Mouse (Mus musculus) CH12.LX (cell line): ENCODE measurements around the gene Slc38a10. TPM values are rescaled to one million over a fixed set of nuclear protein-coding genes. Genes with fewer than 3 reads are reported as not detected.

Experiments
- DNase-seq: peaks from one replicate; pipeline ENCODE4 v3.0.0-alpha.2; 2013; ENCODE audit errors: extremely low read depth
- H3K27ac ChIP-seq: 2 replicates; pipeline ENCODE4 v1.5.1; 2012; ENCODE audit warnings: low read depth, mild to moderate bottlenecking, control low read depth, moderate library complexity; ENCODE audit not compliant: insufficient read depth
- H3K27me3 ChIP-seq: replicated peaks from 2 replicates; pipeline ENCODE3; 2012; ENCODE audit warnings: inconsistent platforms
- H3K36me3 ChIP-seq, 2 experiments: replicated peaks in 1 of 2; 2 replicates each; pipeline versions ENCODE3 to v1.6.1; 2012; ENCODE audit warnings: inconsistent platforms in 1 of 2, low read length in 1 of 2, mild to moderate bottlenecking in 1 of 2, mixed read lengths in 1 of 2, moderate library complexity in 1 of 2; ENCODE audit not compliant: control insufficient read depth in 1 of 2, insufficient read depth in 1 of 2
- H3K4me1 ChIP-seq, 2 experiments: 2 replicates each; pipeline ENCODE4 v1.6.1; 2012; ENCODE audit warnings: inconsistent platforms in 1 of 2, moderate library complexity in 1 of 2; ENCODE audit not compliant: insufficient read depth in 2 of 2, control insufficient read depth in 1 of 2
- H3K4me2 ChIP-seq: 2 replicates; pipeline ENCODE4 v1.6.1; 2012; ENCODE audit warnings: low read depth, mild to moderate bottlenecking, control low read depth; ENCODE audit not compliant: poor library complexity, insufficient read depth, severe bottlenecking
- H3K4me3 ChIP-seq, 3 experiments: fragments of 150-350 bp in 1 of 3; sonication (generic) in 1 of 3; replicated peaks in 1 of 3; 2 replicates each; pipeline versions ENCODE3 to v1.5.1; 2011 to 2012; ENCODE audit warnings: low read depth in 2 of 3, low read length in 2 of 3, mild to moderate bottlenecking in 2 of 3, moderate library complexity in 2 of 3, control low read depth in 1 of 3, improper control_type of control experiment in 1 of 3, inconsistent platforms in 1 of 3, mixed read lengths in 1 of 3; ENCODE audit not compliant: poor library complexity in 1 of 3
- H3K79me2 ChIP-seq: replicated peaks from 2 replicates; pipeline ENCODE4 v1.6.1; 2012; ENCODE audit warnings: mild to moderate bottlenecking, moderate library complexity; ENCODE audit not compliant: control insufficient read depth, poor library complexity, insufficient read depth, severe bottlenecking; ENCODE audit errors: extremely low read depth
- H3K9ac ChIP-seq: 2 replicates; pipeline ENCODE4 v1.6.1; 2012; ENCODE audit warnings: low read depth, mild to moderate bottlenecking, control low read depth, moderate library complexity; ENCODE audit not compliant: insufficient read depth
- H3K9me3 ChIP-seq: replicated peaks from 2 replicates; pipeline ENCODE3; 2012; ENCODE audit warnings: low read length, inconsistent platforms, mixed read lengths
- BHLHE40 ChIP-seq: IDR thresholded peaks from 2 replicates; pipeline ENCODE4 v1.6.1; 2011; ENCODE audit warnings: mild to moderate bottlenecking, low read depth, low read length, improper control_type of control experiment
- CHD2 ChIP-seq: IDR thresholded peaks from 2 replicates; pipeline ENCODE4 v1.6.1; 2011; ENCODE audit warnings: low read length, improper control_type of control experiment
- GABPA ChIP-seq: IDR thresholded peaks from 2 replicates; pipeline ENCODE4 v1.6.1; 2012; ENCODE audit warnings: low read depth, low read length, improper control_type of control experiment, inconsistent platforms; ENCODE audit not compliant: insufficient replicate concordance
- JUND ChIP-seq: conservative IDR thresholded peaks from 2 replicates; pipeline ENCODE4 v1.6.1; 2011; ENCODE audit warnings: low read depth, low read length, improper control_type of control experiment
- MAZ ChIP-seq: IDR thresholded peaks from 2 replicates; pipeline ENCODE4 v1.6.1; 2012; ENCODE audit warnings: low read depth, mild to moderate bottlenecking, inconsistent platforms, low read length, improper control_type of control experiment, moderate library complexity
- MXI1 ChIP-seq: IDR thresholded peaks from 2 replicates; pipeline ENCODE4 v1.6.1; 2011; ENCODE audit warnings: mild to moderate bottlenecking, low read depth, low read length, improper control_type of control experiment
- NELFE ChIP-seq: IDR thresholded peaks from 2 replicates; pipeline ENCODE4 v1.6.1; 2011; ENCODE audit warnings: low read depth, low read length, improper control_type of control experiment
- PAX5 ChIP-seq: IDR thresholded peaks from 2 replicates; pipeline ENCODE4 v1.6.1; 2012; ENCODE audit warnings: low read length, inconsistent platforms, mixed read lengths
- POLR2AphosphoS2 ChIP-seq: IDR thresholded peaks from 2 replicates; pipeline ENCODE4 v1.6.1; 2011; ENCODE audit warnings: low read depth, low read length, improper control_type of control experiment
- SIN3A ChIP-seq: IDR thresholded peaks from 2 replicates; pipeline ENCODE4 v1.6.1; 2012; ENCODE audit warnings: low read length, improper control_type of control experiment, inconsistent platforms
- UBTF ChIP-seq: IDR thresholded peaks from 2 replicates; pipeline ENCODE4 v1.6.1; 2012; ENCODE audit warnings: low read depth, mild to moderate bottlenecking, inconsistent platforms, low read length, improper control_type of control experiment, moderate library complexity
- USF1 ChIP-seq: IDR thresholded peaks from 2 replicates; pipeline ENCODE4 v1.6.1; 2014; ENCODE audit warnings: low read depth, mild to moderate bottlenecking, inconsistent platforms, low read length, improper control_type of control experiment
- USF2 ChIP-seq: conservative IDR thresholded peaks from 2 replicates; pipeline ENCODE4 v1.6.1; 2011; ENCODE audit warnings: low read depth, low read length, improper control_type of control experiment
- ZC3H11A ChIP-seq: IDR thresholded peaks from 2 replicates; pipeline ENCODE4 v1.6.1; 2012; ENCODE audit warnings: low read depth, mild to moderate bottlenecking, inconsistent platforms, low read length, improper control_type of control experiment
- ZNF384 ChIP-seq: IDR thresholded peaks from 2 replicates; pipeline ENCODE4 v1.6.1; 2012; ENCODE audit warnings: low read depth, low read length, improper control_type of control experiment, inconsistent platforms
- dilution Hi-C: fragments of 300-500 bp; cut with MboI; formaldehyde crosslinking; loops from 2 replicates; pipeline ENCODE4 v1.14.3; 2020; ENCODE audit warnings: low sequenced_read_pairs; ENCODE audit not compliant: extremely low pct_unique_long_range_greater_than_20kb, extremely low pct_ligation_motif_present
- in situ Hi-C: fragments of 300-500 bp; cut with MboI; formaldehyde crosslinking; loops from 3 replicates; pipeline ENCODE4 v1.14.3; 2019; ENCODE audit warnings: low sequenced_read_pairs, low pct_ligation_motif_present, low pct_unique_long_range_greater_than_20kb, mixed read lengths
- polyA plus RNA-seq: library from polyadenylated mRNA; unstranded; fragments of >175 nt; gene quantifications from 2 replicates; pipeline ENCODE4 v1.2.1, GENCODE M21; 2012; ENCODE audit warnings: low read depth; ENCODE audit not compliant: insufficient read length
- total RNA-seq, 2 experiments: library from RNA; depleted of rRNA; stranded (reverse); fragments of 300-350 nt in 1 of 2; fragments of >200 nt in 1 of 2; gene quantifications; 2 replicates each; pipeline ENCODE4 v1.2.3; 2012 to 2014

The Slc38a10 gene
- total and polyA plus RNA-seq, 3 experiments = 47.1 to 97.6 (median 75.6) TPM

DNA sequence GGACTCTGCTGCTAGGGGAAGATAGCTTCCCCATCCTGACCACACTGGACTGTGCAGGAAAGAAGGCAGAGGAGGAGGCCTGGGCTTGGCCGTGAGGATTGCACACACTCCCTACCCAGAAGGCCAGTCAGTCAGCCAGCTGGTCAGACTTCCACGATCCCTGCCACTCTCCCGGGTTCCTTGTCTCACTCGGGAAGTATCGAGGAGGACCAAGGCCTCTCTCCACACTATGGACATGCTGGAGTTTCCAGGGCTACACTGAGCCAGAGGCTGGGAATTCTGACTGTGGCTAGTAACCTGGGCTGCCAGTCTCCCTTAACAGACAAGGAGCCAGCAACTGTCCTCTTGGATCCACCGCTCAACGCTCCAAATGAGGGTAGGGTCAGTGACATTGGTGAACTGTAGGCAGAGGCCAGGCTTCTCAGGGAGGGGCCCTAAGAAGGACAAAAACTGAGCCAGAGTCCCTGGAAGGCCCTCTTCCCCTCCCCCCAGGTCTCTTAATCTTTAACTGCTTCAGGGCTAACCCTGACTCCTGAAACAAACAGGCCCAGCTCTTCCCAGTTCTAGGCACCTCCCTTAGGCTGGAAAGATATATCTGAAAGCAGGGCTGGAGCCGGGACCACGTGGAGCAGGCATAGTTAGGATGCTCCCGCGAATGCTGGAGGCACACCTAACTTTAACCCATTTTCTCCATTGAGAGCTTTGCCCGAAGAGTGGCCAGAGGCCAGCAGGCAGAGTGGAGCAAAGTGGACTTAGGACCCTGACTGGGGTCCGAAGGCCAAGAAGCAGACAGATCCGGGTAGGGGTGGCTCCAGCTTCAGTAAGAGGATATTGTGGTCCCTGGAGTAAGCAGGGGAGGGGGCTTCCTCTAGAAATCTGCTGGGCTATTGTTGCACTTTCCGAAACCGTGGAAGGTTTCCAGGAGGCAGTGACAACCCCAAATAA lies 33.5 kb upstream of the Slc38a10 start:
- Histone ChIP-seq H3K9me3 (peaks cover 23% of the 10 kb centered on the region), H3K36me3 (no peaks in the 10 kb centered on the region), H3K27me3 (peaks cover 57% of the 10 kb centered on the region), H3K9ac (no peak overlapping the region), H3K4me3 (no peak overlapping the region), H3K4me2 (no peak overlapping the region), H3K4me1 (no peaks in the 10 kb centered on the region), H3K79me2 (no peaks in the 10 kb centered on the region), H3K27ac (no peak overlapping the region)
- in situ Hi-C loops (no loop called here), dilution Hi-C loops (no loop called here)
- TF ChIP-seq POLR2AphosphoS2 (no peak), USF1 (no peak), ZNF384 (no peak), JUND (no peak), PAX5 (no peak)
- no peak for DNase-seq

DNA sequence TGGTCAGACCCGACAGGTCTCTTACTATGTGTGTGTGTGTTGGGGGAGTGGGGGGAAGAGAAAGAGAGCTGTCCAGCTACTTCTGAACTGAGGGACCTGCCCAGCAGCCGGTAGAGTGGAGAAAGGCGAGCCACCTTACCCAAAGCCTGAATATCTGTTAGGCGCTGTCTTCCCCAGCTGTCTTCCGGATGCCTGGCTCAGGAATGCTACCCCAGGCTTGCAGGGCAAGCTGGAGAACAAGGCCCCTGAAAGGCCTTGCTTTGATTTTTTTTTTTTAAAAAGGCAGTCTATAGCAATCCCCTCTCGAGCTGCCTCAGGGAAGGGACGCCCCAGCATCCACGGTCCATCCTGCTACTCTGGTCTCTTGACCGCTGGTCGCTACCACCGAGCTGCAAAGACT lies 32.6 kb upstream of the Slc38a10 start:
- dilution Hi-C loops (no loop called here), in situ Hi-C loops (no loop called here)
- Histone ChIP-seq H3K27ac (no peak overlapping the region), H3K9me3 (peaks cover 14% of the 10 kb centered on the region), H3K36me3 (no peaks in the 10 kb centered on the region), H3K27me3 (peaks cover 61% of the 10 kb centered on the region), H3K79me2 (no peaks in the 10 kb centered on the region), H3K4me1 (no peaks in the 10 kb centered on the region), H3K4me2 (no peak overlapping the region), H3K9ac (no peak overlapping the region), H3K4me3 (no peak overlapping the region)
- TF ChIP-seq UBTF (no peak), GABPA (no peak), MAZ (no peak), JUND (no peak), USF1 (no peak), SIN3A (no peak), BHLHE40 (no peak), CHD2 (no peak), MXI1 (no peak), NELFE (no peak), ZC3H11A (no peak), USF2 (no peak)
- no peak for DNase-seq
